Mouse (Mus musculus): ENCODE measurements at regions not wholly inside any gene's neighbourhood (a gene's known extent, or its start where the extent isn't known, plus 50 kb on each side); places are given as distances from the start of the nearest gene placed in this dataset.

DNA sequence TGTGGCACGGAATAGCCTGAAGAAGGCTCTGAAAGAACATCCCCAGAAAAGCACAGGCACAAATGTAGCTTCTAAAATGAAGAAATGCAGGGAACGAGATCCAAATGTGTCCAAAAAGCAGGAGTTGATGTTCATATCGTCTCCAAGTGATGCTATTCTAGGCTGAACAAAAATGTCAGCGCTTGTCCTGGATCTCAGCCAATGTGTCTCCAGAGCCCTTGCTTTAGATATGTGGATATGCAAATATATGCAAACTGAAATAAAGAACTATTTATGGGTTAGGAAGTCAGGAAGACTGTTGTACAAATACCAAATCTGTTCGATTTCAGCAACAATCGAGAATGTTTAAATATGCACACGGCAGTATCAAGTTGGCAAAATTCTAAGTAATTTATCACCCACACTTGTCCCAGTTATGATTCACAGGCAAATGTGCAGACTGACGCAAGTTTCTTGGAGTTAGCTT lies 320.4 kb downstream of the Synb start:
- no peak for DNase-seq (ENCODE audit: low read depth, low spot score)

DNA sequence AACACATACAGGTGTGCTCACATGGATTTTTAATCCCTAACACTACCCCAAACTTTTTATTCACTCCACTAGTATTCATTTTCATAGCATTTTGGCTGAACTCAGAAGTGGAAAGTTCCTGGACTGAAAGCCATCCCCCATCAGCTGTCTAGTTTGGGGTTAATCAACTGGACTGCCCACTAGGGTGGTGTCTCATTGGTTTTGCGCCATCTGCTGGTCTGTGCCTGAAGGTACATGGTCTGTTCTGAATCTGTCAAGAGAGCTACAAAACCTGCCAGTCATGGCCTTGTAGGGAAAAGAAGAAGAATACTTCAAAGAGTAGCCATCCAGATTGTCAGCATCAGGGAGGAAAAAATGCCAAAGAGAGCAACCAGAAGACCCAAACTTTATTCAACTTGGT lies 327.3 kb downstream of the Synb start:
- DNase-seq (ENCODE audit: low read depth, low spot score) = peak; percentile 60

DNA sequence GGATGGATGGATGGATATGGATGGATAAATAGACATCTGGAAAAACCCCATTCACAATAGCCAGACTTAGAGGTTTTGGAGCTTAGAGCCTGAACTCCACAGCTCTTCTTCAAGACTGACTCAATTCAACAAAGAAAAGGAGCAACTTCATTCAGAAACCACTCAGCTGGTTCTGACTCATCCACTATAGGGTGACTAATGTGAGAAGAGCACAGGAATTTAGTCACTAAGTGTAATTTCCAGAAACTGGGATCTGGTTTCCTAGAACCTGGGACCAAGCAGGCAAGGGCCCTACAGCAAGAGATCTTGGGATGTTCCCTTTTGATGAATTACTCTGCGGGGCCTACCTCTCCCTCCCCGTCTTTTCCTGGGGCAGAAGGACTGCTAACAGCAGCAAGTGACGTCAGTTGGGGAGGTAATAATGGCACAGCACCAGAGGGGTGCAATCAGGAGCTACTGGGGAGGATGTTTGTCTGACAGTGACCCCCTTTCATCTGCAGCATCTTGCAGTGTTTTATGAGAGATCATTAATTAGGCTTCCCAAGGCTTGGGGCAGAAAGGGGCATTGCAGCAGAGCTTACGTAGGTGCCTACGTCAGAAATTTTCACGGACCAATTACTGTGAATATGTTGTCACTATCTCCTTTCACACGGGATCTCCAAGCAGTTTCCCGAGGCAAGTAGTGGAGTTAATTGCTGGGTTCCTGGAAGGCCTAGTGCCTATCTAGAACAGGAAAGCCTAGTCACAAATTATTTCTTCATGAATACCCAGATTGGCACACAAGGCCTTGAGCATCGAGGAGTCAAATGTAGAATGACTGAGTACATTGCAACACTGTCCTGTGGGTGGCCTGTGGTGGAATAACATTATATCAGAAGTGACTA lies 339.3 kb downstream of the Synb start:
- no peak for DNase-seq (ENCODE audit: low read depth, low spot score)

DNA sequence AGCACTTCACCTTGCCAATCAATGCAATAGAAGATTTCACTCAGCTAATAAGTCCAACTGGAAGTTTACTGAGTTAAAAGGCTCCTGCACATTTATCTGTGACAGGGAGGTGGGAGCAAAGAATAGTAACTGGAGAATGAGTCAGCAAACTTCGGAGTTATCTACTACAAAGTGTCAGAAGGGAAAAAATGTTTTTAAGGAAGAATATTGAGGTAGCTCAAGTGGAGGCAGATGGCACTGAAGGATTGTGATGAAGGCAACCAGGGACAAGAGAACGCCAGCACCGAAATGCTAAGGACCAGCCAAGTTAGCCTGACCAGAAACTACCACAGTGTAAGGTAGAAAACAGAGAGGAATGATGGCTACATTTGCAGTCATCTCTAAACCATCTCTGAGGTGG lies 348.2 kb downstream of the Synb start:
- no peak for DNase-seq (ENCODE audit: low read depth, low spot score)

DNA sequence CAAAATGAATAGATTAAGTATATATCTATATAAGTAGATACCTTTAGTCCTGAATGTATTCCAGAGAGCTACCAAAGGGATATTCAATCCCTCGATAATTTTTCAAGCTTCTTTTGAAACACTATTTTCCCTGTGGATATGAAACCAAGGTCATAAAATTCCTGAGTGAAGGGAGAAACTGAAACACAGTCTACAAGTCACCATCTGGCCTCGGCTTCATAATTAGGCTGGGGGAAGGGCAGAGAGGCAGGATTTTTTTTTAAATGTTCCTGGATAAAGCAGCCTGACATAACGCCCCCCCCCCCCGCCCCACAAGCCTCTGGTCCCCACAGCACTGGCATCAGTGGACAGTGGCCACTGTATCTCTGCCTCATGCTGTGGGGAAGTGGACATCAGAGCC lies 348.7 kb downstream of the Synb start:
- no peak for DNase-seq (ENCODE audit: low read depth, low spot score)

DNA sequence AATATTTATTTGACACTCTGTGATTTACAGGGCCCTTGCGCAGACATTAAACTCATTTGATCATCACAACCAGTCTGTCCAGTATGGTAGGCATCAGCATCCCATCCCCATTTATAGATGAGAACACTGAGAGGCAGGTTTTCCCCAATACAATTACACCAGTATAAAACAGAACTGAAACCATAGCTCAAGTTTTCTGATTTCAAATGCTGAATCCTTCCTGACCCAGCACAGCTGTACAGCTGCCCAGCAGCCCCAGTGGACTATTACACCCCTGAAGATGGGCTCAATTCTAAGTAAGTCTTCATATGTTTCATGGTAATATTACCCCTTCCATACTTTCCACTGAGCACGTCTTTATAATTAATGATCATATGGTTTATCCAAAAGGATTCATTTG lies 352.3 kb downstream of the Synb start:
- no peak for DNase-seq (ENCODE audit: low read depth, low spot score)

DNA sequence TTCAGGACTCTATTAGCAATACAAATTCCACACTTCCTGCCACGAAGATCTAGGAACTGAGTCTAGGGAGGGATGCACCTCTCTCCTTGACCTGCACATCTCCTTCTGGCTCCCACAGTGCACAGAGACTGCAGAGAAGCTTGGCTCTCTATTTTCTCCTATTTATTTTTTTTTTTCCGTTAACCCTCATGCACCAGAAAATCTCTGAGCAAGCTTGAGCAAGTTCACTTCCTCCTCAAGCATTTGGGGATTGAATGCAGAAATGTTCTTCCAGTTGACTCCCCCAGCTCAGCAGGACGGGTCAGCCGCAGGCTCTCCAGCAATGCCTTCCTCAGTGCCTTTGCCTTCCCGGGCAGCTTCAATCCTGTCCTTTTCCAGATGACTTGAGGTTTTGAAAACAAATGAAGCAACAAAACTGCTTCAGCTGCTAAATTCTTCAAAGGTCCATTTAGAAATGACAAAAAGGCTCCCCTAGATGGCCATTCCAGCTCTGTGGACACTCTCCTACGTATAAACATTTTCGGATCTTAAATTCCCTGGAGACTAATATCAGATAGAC lies 352.9 kb downstream of the Synb start:
- no peak for DNase-seq (ENCODE audit: low read depth, low spot score)

DNA sequence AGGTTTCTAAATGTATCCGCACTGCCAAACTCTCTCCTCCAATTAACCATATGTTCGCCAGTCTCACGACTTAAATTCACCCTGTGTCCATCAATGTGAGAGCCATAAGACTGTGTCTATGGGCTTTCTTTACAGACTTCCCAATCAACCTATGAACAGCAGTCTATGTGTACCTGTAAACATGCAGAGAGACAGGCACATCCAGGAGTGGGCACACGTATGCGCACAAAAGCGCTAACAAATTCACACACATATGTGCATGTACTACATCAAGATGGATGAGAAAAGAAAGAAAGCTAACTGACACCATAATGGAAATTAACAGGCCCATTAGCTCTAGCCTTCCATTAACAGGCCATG lies 358.8 kb downstream of the Synb start:
- DNase-seq (ENCODE audit: low read depth, low spot score) = no peak

DNA sequence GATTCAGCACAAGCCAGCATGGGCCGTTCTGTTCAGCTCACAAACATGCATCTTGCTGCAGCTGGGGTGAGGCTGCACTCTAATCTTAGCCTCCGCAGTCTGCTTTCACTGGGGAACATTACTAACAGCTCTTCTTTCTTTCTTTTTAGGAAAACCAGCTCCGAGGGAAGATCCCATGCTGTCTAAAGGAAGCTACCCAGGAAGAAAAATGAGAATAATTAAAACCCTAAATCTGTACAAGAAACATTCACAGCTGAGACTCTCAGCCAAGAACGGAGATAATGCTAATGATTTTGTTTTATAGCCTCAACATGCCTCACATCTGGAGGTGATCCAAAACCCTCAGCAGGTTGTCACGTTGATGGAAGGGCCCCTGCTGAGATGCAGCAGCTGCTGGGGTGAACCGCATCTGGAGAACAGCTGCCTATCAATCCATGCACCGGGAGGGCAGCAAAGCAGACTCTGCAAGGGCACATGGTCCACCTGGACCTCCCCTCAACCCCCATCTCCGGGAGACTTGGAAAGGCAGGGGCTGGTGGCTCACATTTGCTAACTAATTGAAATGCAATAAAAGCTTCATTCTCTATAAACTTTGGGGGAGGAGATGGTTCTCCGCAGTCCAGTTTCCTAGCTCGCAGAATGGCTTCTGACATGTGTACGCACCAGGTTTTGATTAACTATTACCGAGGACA lies 359.3 kb downstream of the Synb start:
- DNase-seq (ENCODE audit: low read depth, low spot score) = peak; percentile 20

DNA sequence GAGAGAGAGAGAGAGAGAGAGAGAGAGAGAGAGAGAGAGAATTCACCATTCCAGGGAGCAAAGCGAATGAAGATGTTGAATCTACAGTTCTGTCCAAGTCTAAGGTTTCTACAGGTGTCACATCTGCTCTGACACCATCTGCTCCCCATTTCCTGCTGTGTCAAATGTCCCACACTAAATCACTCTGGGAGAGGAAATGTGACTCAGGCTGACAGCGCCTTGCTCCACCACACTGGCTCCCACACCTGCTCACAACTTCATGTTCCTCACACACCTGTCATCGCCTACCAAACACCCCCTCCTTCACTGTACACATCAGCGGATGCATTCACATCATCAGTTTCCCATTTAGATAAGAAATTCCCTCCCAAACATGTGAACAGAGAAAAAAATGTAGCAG lies 366.3 kb downstream of the Synb start:
- no peak for DNase-seq (ENCODE audit: low read depth, low spot score)

DNA sequence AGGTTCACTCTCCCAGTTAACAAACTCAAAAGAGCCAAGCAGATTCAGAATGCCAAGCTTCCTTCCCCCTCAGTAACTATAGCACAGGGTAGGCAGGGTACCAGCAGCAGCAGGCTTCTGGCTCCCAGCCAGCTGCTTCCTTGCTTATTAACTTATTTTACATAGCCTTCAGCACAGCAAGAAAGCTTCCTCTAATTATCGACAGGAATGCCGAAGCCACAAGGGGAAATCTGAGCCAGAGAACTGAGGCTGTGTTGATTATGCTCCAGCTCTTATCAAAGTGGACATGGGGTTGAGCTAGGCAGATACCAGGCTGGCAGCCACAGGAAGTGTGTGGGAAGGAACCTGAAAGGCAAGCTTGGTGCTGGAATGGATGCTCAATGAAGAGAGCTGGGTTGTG lies 371.0 kb downstream of the Synb start:
- no peak for DNase-seq (ENCODE audit: low read depth, low spot score)

DNA sequence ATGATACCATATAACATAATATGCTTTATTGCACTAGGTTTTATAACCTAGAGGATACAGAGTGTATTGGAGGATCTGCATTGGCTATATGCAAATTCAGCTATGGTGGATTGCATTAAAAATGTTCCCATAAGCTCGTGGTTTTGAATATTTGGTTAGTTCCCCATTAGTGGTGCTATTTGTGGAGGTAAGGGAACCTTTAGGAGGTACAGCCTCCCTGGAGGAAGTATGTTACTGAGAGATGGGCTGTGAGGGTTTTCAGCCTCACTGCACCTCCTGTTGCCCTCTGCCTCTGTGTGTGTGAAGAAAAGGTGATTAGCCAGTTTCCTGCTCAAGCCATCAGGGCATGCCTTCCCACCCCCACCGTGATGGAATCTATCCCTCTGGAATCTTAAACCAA lies 372.1 kb downstream of the Synb start:
- DNase-seq (ENCODE audit: low read depth, low spot score) = no peak

DNA sequence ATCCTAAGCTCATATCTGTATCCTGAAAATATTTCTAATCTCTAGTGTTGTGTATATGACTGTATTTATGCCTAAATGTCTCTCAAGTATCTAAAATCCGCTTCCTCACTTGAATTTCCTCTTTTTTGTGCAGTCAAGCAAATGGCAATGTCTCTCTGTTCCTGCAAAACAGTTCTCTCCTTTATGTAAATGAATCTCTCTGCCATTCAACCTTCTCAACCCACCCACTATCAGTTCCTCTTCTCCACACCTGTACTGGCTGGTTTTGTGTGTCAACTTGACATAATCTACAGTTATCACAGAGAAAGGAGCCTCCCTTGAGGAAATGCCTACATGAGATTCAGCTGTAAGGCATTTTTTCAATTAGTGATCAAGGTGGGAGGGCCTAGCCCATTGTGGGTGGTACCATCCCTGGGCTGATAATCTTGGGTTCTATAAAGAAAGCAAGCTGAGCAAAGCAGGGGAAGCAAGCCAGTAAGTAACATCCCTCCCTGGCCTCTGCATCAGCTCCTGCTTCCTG lies 375.5 kb downstream of the Synb start:
- DNase-seq (ENCODE audit: low read depth, low spot score) = no peak

DNA sequence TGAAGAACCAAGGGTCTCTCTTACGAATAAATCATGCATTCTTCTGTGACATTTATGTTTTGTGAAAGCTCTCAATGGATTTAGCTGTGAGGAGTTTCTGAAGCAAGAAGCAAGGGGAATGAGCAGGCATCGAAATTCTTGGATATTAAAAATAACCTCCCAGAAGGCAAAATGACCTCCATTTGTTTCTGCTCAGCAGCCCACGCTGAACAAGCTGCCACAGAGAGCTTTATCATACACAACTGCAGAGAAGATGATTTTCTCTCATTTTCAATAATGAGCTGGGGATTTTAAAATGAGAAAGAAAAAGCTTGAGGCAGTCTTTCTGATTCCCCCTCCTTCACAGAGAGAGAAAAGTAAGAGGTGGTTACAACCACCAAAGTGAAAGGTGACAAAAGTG lies 394.2 kb downstream of the Synb start:
- DNase-seq (ENCODE audit: low read depth, low spot score) = no peak

DNA sequence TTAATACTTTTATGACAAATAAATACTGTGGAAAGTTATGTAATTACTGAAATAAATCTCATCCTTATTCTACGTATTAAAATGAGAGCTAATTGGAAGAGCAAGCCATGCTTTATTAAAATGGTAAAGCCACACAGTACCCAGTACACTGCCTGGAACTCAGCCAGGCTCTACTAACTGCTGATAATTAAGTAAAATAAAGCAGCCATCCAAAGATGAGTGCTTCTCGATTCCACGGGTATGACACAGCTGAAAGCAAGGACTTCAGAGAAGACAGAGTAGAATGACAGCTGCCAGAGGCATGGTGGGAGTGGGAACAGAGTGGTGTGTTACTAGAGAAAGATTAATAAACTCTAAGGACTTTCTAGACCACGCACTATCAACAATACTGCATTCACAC lies 416.9 kb downstream of the Synb start:
- DNase-seq (ENCODE audit: low read depth, low spot score) = no peak

DNA sequence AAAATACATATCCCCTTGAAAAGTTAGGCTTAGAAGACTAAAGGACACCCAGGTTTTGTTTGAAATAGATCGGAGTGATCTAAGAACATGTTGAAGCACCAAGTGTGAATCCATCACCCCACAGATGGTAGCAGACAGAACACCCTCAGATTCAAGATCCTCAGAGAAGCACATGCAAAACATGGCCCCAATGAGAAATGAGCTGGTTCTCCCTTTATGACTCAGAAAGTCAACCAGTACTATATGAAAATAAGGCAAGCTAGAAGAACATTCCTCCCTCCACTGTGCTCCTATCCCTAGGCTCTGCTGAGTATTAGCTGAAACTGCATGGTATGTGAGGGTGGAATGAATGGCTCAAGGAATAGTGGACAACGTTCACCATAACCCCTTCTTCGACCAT lies 433.0 kb downstream of the Synb start:
- no peak for DNase-seq (ENCODE audit: low read depth, low spot score)

DNA sequence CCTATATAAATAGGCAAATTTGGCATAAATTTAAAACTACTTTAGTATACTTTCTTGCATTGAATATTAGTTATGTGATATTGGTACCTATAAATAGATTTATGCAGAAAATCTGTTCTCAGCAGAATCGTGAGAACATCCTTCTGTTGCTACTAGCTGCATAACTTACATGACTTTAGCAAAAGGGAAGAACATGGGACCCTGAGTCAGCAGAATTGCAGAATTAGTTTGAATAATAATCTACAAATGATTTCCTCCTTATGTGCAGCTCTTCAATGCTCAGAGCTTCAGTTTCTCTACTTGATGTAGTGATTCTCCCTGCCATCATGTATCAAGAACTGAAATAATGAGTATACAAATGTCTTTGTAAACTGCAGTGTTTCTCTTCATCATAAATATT lies 436.2 kb downstream of the Synb start:
- DNase-seq (ENCODE audit: low read depth, low spot score) = no peak

DNA sequence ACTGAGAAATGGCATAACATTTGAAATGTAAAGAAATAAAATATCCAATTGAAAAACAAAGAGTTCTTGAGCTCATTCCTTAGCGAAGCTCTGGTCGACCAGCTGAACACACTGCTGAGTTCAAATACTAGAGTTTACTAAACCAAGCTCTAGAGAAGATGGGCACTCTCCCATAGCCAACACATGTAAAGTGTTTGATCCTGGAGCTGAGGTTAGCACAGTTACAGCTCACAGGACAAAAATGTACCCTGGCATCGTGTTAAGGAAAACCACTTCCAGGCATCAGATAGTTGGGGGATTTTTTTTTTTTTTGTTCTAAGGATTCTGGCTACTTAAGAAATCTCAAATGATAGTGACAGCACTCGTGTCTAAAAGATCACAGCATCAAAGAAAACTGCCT lies 445.6 kb downstream of the Synb start:
- DNase-seq (ENCODE audit: low read depth, low spot score) = no peak

DNA sequence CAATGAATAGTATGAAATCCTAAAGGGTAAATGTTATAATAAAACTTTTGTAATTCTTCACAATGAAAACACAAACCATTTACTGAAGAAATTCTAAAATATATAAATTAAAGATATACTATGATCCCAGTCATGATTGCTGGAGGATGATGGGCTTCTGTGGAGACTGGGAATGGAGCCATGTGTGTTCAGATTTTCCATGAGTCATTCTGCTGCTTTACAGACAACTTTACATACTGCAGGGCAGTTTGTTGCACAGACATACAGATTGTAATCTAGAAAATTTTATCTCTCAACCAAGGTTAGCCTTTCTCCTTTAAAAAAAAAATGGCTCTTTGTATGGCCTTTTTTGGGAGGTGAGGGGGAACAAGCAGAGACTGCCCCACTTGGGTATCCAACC lies 446.5 kb downstream of the Synb start:
- no peak for DNase-seq (ENCODE audit: low read depth, low spot score)

DNA sequence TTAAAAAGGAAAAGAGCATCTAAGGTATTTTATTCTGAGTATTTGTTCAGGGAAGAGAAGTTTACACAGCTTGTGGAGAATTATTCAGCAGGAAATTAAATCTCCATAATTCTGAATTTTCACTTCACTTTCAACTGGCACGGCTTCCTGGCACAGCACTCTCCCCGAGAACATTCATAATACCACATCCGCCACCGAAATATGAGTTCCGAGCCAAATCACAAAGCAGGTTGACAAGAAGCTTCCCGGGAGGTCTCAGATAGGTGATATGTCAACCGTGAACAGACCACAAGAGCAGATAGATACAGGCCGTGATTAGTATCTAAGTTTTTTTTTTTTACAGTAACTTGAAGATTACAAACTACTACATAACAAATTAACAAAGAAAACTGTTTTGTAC lies 473.9 kb downstream of the Synb start:
- DNase-seq (ENCODE audit: low read depth, low spot score) = no peak

DNA sequence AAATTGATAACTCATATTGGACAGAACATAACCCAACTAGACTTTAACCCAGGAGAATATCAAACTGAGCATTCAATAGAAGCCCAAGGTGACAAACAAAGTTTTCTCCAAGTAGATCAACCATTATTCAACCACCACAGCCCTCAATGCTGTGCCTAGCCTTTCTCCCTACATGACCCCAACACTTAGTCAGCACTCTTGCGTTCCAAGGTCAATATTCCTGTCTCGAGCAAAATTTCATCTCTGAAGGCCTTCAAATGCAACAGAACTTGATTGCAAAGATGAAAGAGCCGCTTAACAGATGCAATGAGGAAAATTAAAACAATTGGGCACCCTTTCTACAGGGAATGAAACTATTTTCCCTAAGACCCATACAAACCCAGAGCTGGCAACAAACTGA lies 485.1 kb downstream of the Synb start:
- DNase-seq (ENCODE audit: low read depth, low spot score) = no peak

DNA sequence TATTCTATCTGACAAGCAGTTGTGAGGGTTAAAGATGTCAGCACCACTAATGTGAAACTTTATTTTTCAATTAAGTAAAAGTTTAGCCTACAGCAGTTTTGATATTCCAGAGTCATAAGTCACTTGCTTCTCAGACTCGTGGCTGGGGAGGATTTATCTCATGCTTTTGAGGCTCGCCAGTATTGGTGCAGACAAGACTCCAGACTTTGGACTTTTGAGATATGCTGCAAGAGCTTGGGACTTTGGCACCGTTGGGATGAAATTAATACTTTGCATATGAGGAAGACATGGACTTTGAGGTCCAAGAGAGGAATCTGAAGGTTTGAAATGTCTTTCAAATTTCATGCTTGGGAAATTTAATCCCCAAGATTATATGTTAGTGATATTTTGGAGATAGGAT lies 486.2 kb downstream of the Synb start:
- no peak for DNase-seq (ENCODE audit: low read depth, low spot score)

DNA sequence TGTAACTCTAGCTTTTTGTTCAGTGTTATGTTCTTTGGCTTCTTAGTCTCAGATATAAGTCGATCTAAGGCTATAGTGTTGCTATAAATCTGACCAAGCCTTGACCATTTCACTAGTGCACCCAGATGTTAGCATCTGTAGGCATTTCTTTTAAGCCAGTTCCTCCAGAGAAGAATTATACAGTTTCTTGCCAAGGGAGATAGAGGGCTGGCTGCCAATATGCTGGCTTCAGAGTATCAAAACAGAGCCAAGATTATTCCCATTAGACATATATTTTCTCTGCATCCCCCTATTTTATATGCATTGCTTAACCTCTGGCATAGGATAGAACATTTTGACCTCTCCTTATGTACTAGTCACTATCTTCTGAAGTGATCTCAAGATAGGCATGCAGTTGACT lies 487.5 kb downstream of the Synb start:
- no peak for DNase-seq (ENCODE audit: low read depth, low spot score)

Measured in R1 (cell line).